Mouse (Mus musculus): ENCODE data around the gene Cep68. TPM values are rescaled to one million over a fixed set of nuclear protein-coding genes. Genes with fewer than 3 reads are reported as not detected.

The Cep68 gene
- polyA plus RNA-seq (2015; fragmentation: Illumina TruSeq; extraction: RNeasy Lipid Tissue Mini Kit (QIAGEN cat#74804); ENCODE audit: insufficient read depth, low read depth, low replicate concordance): 4.2 TPM

DNA sequence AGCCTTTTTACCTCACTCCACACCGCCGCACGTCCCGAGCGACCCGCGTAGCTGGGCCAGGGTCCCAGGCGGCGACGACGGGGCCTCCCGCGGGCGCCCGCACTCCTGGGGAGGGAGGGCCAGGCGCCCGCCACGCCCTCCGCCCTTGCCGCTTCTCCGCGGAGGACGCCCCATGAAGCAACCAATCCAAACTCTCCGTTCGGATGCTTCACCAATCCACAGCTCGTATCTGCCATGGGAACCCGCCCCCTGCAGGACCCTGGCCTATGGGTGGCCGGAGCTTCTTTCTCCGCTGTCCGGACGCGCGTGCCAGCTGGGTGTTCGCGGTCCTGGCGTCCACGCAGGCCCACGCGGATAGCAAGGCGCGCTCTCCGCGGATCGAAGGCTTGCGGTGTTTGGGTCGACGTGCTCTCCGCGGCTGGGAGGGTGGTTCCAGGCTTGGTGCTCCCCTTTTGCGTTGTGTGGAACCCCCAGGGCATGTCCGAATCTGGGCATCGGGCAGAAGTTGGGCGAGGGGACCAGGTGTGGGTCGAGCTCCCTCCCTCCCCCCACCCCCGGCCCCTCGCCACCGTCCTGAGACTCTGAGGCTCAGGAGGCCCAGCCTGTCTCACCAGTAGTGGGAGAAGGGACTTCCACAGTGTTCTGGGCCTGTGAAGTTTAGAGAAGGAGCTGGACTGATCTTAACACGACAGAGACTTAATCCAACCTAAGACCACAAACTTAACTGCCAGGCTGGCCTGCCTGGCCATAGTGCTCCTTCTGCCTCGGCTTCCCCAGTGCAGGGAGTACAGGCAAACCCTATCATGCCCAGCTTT, at the start of gene Cep68:
Gene Cep68, minus strand, starts transcription at position 134 of the 815 bp plus-strand sequence.

DNA sequence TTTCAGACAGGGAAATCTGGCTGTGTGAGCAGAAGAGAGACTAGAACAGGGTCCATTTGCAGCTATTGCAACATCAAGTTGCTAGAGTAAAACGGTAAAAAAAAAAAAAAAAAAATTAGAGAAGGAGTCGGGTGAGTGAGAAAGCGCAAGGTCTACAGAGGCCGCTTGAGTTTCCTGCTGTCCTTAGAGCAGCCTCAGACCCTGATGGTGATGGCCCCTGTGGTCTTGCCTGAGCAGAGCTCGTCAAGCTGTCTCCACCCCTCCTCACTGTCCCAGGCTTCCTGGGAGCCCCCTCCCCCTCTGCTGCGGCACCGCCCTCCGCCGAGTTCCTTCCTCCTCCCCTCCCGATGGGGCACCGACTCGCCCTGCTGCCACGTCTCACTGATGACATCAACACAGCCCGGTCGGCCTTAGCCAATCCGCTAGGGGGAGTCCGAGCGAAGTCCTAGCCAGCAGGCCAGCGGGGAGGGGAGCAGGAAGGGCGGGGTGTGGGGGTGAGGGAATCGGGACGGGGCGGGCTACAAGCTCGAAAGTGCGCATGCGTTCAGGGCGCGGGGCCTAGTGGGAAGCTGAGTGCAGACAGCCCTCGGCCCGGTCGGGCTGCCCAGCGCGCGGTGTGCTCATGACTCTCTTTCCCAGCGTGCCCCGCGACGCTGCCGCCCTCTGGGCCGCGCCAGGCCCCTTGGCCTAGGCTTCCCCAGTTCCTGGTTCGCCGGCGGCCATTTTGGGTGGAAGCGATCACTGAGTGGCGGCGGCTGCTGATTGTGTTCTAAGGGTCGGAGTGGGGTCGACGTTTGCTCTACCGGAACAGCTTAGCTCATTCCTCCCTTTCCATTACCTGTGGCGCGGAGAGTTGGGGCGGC, 48.3 kb downstream of the Cep68 start, which contains the start of gene Rab1a:
Gene Rab1a, plus strand, starts transcription at position 720 of the 863 bp plus-strand sequence.

Other genes with a start within 250 kb of the Cep68 start
- gene Actr2, start 136.5 kb downstream of the Cep68 start, polyA plus RNA-seq (2015; fragmentation: Illumina TruSeq; extraction: RNeasy Lipid Tissue Mini Kit (QIAGEN cat#74804); ENCODE audit: insufficient read depth, low read depth, low replicate concordance): 16.6 TPM
- 31.1 TPM for gene Rab1a, start 48.0 kb downstream of the Cep68 start, polyA plus RNA-seq (2015; fragmentation: Illumina TruSeq; extraction: RNeasy Lipid Tissue Mini Kit (QIAGEN cat#74804); ENCODE audit: insufficient read depth, low read depth, low replicate concordance)
- gene Slc1a4, start 83.3 kb upstream of the Cep68 start, polyA plus RNA-seq (2015; fragmentation: Illumina TruSeq; extraction: RNeasy Lipid Tissue Mini Kit (QIAGEN cat#74804); ENCODE audit: insufficient read depth, low read depth, low replicate concordance): 6.9 TPM

Measured in pancreas, adult 10 weeks (tissue).